Mouse (Mus musculus) lung, postnatal 10 days (tissue): Measurements from ENCODE around the gene Nek9.

ENCODE experiments used
- DNase-seq: peaks from one replicate; pipeline ENCODE4 v3.0.0; 2021

The Nek9 gene

GRCm38 (mm10) chr12:85262489-85262888 lies 76.7 kb downstream of the Nek9 start:
- DNase-seq: peak; percentile 21

GRCm38 (mm10) chr12:85257008-85257639 lies 82.0 kb downstream of the Nek9 start:
- DNase-seq: no peak

- no peak for DNase-seq
These were observed 82.9 kb downstream of the Nek9 start for GRCm38 (mm10) chr12:85256074-85256751.

- no peak for DNase-seq
These were observed 87.1 kb downstream of the Nek9 start for GRCm38 (mm10) chr12:85252083-85252482.
